Mouse (Mus musculus): ENCODE data around the gene Sf3a3.

GRCm38 (mm10) chr4:124671583-124671982, 43.0 kb upstream of the Sf3a3 start:
- no peak for TF ChIP-seq ZC3H11A (IDR thresholded peaks at IDR 0.05; ENCODE audit: borderline replicate concordance, low read depth, low read length)
- TF ChIP-seq CHD2 (IDR thresholded peaks at IDR 0.05; ENCODE audit: low read depth, low read length): no peak
- no peak for TF ChIP-seq ZNF384 (IDR thresholded peaks at IDR 0.05; ENCODE audit: low read depth, low read length)
- no peak for TF ChIP-seq MAFK (IDR thresholded peaks at IDR 0.05; ENCODE audit: insufficient read depth, low read depth, low read length)

Data from ES-E14 (cell line).